Mouse (Mus musculus): Measurements from ENCODE around the gene Rps18. TPM values are rescaled to one million over a fixed set of nuclear protein-coding genes. Genes with fewer than 3 reads are reported as not detected.

Gene Rps18
- polyA plus RNA-seq, 1 experiment from 2014 or later, result 891 TPM

DNA sequence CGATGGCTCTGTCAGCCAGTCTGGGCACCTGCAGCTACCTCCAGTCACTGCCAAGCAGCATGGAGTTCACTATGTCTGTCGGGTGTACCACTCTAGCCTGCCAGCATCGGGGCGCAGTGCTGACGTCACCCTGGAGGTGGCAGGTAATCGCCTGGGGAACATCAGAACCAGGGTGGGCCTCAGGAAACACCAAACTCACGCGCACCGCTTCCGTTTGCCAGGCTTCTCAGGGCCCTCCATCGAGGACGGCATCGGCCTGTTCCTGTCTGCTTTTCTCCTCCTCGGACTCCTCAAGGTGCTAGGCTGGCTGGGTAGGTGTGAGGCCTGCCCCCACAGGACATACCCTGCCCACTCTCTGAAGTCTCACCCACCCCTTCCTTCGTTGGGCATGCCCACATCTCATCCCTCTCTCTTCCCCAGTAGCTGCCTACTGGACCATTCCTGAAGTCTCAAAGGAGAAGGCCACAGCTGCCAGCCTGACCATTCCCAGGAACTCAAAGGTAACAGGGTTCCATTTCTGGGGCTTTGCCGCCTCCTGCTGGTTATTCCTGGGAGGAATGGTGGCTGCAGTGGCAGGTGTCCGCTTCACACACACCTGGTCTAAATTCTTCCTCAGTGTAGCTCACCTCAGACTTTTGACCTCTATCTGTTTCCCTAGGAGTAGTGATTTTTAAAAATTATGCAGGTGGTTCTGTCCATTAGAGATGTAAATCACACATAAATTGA lies 29.4 kb downstream of the Rps18 start:
- no peaks in the 10 kb centered on the region for H3K27me3 ChIP-seq
- no peak overlapping the region for H3K4me3 ChIP-seq
- 71% methylated on average over 17 of the region's 17 CpGs for WGBS
- ATAC-seq (ENCODE audit: low FRiP score, low read depth), result no peak
- H3K9me3 ChIP-seq, result no peaks in the 10 kb centered on the region
- 0 out of 2 replicates have a peak overlapping the region, but pooled peaks have one; percentile 0 for H3K9ac ChIP-seq (replicated peaks)
- 0 out of 2 replicates have a peak, but pooled peaks cover 7% of the 10 kb centered on the region for H3K36me3 ChIP-seq
- H3K27ac ChIP-seq (replicated peaks), result no peak overlapping the region
- no peak overlapping the region for H3K4me2 ChIP-seq (replicated peaks)
- H3K4me1 ChIP-seq, result peaks cover 22% of the 10 kb centered on the region

DNA sequence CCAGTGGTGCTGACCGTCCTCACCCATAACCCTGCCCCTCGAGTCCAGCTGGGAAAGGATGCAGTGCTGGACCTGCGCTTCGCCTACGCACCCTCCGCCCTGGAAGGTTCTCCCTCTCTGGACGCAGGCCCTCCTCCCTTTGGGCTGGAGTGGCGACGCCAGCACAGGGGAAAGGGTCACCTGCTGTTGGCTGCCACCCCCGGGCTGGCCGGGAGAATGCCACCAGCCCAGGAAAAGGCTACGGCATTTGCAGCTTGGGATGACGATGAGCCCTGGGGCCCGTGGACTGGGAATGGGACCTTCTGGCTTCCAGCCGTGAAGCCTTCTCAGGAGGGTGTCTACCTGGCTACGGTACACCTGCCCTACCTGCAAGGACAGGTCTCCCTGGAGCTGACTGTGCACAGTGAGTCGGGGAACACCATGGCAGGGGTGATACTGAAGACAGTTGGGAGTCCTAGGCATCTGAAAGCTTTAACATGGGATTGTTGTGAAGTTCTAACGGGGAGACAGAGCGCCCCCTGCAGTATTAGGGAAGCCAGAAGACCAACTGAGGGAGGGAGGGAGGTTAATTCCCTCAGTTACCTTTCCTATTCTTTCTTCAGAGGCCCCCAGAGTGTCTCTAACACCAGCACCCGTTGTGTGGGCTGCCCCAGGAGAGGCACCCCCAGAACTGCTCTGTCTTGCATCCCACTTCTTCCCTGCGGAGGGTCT lies 30.2 kb downstream of the Rps18 start:
- Histone ChIP-seq H3K27ac (replicated peaks) (no peak overlapping the region), H3K4me2 (replicated peaks) (no peak overlapping the region), H3K9me3 (no peaks in the 10 kb centered on the region), H3K27me3 (no peaks in the 10 kb centered on the region), H3K9ac (replicated peaks) (no peak overlapping the region), H3K36me3 (0 out of 2 replicates have a peak, but pooled peaks cover 7% of the 10 kb centered on the region), H3K4me1 (peaks cover 20% of the 10 kb centered on the region), H3K4me3 (no peak overlapping the region)
- ATAC-seq (ENCODE audit: low FRiP score, low read depth), result no peak
- 86% methylated on average over 21 of the region's 21 CpGs for whole genome bisulfite sequencing

GRCm38 (mm10) chr17:33924577-33925283 lies 31.1 kb downstream of the Rps18 start:
- Histone ChIP-seq H3K9me3 (no peaks in the 10 kb centered on the region), H3K4me2 (replicated peaks) (no peak overlapping the region), H3K27me3 (no peaks in the 10 kb centered on the region), H3K27ac (replicated peaks) (no peak overlapping the region), H3K4me3 (no peak overlapping the region), H3K9ac (replicated peaks) (no peak overlapping the region), H3K4me1 (peaks cover 26% of the 10 kb centered on the region), H3K36me3 (0 out of 2 replicates have a peak, but pooled peaks cover 7% of the 10 kb centered on the region)
- WGBS, result 83% methylated on average over 10 of the region's 10 CpGs
- ATAC-seq (ENCODE audit: low FRiP score, low read depth), result no peak

DNA sequence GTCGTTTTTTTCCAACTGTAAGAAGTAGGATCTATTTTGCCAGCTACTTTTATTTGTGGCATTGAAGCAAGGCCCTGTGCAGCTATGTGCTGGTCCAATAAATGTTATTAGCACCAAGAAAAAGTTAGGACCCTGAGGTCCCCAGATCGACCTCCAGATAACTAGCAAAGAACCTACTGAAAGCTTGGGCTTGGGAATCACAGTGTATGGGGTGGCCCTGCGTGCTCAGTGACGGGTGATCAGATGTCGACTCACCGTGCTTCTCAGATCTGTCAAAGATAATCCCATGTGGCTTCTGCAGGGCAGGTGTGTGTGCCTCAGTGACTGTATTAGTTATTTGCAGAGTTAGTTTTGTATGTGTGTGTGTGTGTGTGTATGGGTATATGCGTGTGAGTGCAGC lies 34.4 kb downstream of the Rps18 start:
- no peak for ATAC-seq (ENCODE audit: low FRiP score, low read depth)
- Histone ChIP-seq H3K9ac (replicated peaks) (no peak overlapping the region), H3K4me1 (peaks cover 40% of the 10 kb centered on the region), H3K4me2 (replicated peaks) (no peak overlapping the region), H3K27me3 (peaks cover 14% of the 10 kb centered on the region), H3K9me3 (no peaks in the 10 kb centered on the region), H3K4me3 (no peak overlapping the region), H3K36me3 (peaks cover 16% of the 10 kb centered on the region; the same call in 1 of the 2 replicates), H3K27ac (replicated peaks) (no peak overlapping the region)
- WGBS, result 90% methylated on average over 7 of the region's 7 CpGs

- peak overlapping the region; percentile 58 for H3K27ac ChIP-seq (replicated peaks)
- peak; percentile 57 for ATAC-seq (ENCODE audit: low FRiP score, low read depth)
- WGBS, result under 1% methylated on average over 36 of the region's 36 CpGs
Observed at GRCm38 (mm10) chr17:33920282-33921097, 35.3 kb downstream of the Rps18 start.

GRCm38 (mm10) chr17:33919351-33920281 lies 36.2 kb downstream of the Rps18 start:
- H3K9me3 ChIP-seq, result no peaks in the 10 kb centered on the region
- no peak for ATAC-seq (ENCODE audit: low FRiP score, low read depth)
- H3K4me3 ChIP-seq, result peak overlapping the region; percentile 47
- peak overlapping the region; percentile 81 for H3K4me2 ChIP-seq (replicated peaks)
- H3K36me3 ChIP-seq, result peaks cover 19% of the 10 kb centered on the region; the same call in 1 of the 2 replicates
- peak overlapping the region; percentile 58 for H3K27ac ChIP-seq (replicated peaks)
- H3K9ac ChIP-seq (replicated peaks), result peak overlapping the region; percentile 54
- H3K27me3 ChIP-seq, result peaks cover 14% of the 10 kb centered on the region
- peaks cover 49% of the 10 kb centered on the region for H3K4me1 ChIP-seq
- WGBS, result under 1% methylated on average over 52 of the region's 52 CpGs

More at GRCm38 (mm10) chr17:33920282-33921097, 35.3 kb downstream of the Rps18 start:
- Histone ChIP-seq H3K4me3 (peak overlapping the region; percentile 47), H3K4me1 (peaks cover 40% of the 10 kb centered on the region), H3K9me3 (no peaks in the 10 kb centered on the region), H3K36me3 (peaks cover 16% of the 10 kb centered on the region; the same call in 1 of the 2 replicates), H3K4me2 (replicated peaks) (peak overlapping the region; percentile 81), H3K27me3 (peaks cover 14% of the 10 kb centered on the region), H3K9ac (replicated peaks) (peak overlapping the region; percentile 54)

DNA sequence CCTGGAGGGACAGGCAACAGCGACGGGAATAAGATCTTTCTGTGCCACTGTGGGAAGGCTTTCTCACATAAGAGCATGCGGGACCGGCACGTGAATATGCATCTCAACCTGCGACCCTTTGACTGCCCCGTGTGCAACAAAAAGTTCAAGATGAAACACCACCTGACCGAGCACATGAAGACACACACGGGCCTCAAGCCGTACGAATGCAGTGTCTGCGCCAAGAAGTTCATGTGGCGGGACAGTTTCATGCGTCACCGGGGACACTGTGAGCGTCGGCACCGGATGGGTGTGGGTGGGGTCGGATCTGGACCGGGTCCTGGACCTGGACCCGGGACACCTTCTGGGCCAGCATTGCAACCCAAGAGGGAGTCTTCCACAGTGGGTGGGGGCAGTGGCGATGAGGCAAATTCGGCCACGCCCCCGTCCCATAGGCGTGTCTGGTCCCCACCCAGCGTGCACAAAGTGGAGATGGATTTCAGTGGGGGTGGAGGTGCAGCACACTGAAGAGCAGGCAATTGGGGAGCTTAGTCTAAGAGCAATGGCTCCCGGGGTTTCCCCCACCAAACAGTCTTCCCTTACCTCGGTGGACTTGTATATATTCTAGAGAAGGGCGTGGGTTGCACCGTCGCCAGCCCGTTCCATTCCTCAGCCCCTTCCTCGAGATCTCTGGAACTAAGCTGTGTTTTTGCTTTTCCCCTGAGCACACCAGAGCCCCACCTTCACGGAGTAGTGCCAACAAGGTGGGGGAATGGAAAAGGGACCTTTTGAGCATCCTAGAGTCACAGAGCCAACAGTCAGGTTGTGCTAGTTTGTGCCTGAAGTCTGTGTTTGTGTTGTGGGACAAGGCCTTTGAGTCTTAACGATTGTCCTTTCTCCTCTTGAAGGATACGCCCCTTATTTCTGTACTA lies 37.3 kb downstream of the Rps18 start:
- peak overlapping the region; percentile 47; the same call in 1 of the 2 replicates for H3K4me3 ChIP-seq
- no peak for ATAC-seq (ENCODE audit: low FRiP score, low read depth)
- H3K4me2 ChIP-seq (replicated peaks), result peak overlapping the region; percentile 81
- H3K27me3 ChIP-seq, result peaks cover 14% of the 10 kb centered on the region
- H3K9me3 ChIP-seq, result no peaks in the 10 kb centered on the region
- peaks cover 29% of the 10 kb centered on the region for H3K36me3 ChIP-seq
- WGBS, result 64% methylated on average over 37 of the region's 37 CpGs
- H3K27ac ChIP-seq (replicated peaks), result no peak overlapping the region
- peaks cover 50% of the 10 kb centered on the region for H3K4me1 ChIP-seq
- H3K9ac ChIP-seq (replicated peaks), result 0 out of 2 replicates have a peak overlapping the region, but pooled peaks have one; percentile 54

DNA sequence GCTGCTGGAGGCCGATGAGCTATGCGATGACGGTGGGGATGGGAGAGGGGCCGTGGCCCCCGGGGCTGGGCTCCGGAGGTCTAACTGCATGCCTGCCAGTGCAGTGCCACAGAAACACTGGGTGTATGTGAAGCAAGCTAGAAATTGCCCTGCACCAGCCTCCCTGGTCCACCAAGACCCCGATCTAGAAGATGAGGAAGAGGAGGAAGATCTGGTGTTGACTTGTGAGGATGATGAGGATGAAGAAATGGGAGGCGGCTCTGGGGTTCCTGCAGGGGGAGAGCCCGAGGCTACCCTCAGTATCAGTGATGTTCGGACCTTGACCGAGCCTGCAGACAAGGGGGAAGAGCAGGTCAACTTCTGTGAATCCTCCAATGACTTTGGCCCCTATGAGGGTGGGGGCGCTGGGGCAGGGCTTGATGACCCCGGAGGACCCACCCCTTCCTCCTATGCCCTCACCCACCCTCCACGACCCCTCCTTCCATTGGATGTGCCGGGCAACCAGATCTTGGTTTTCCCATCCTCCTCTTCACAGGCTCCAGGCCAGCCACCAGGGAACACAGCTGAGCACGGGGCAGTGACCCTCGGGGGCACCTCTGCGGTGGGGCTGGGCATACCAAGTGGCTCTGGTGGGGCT lies 38.0 kb downstream of the Rps18 start:
- 83% methylated on average over 18 of the region's 18 CpGs for WGBS
- Histone ChIP-seq H3K4me1 (peaks cover 50% of the 10 kb centered on the region), H3K27ac (replicated peaks) (no peak overlapping the region), H3K4me3 (0 out of 2 replicates have a peak overlapping the region, but pooled peaks have one; percentile 68), H3K36me3 (peaks cover 36% of the 10 kb centered on the region), H3K9me3 (no peaks in the 10 kb centered on the region), H3K27me3 (peaks cover 14% of the 10 kb centered on the region), H3K4me2 (replicated peaks) (no peak overlapping the region; the same call in 1 of the 2 replicates), H3K9ac (replicated peaks) (no peak overlapping the region)
- ATAC-seq (ENCODE audit: low FRiP score, low read depth), result no peak

DNA sequence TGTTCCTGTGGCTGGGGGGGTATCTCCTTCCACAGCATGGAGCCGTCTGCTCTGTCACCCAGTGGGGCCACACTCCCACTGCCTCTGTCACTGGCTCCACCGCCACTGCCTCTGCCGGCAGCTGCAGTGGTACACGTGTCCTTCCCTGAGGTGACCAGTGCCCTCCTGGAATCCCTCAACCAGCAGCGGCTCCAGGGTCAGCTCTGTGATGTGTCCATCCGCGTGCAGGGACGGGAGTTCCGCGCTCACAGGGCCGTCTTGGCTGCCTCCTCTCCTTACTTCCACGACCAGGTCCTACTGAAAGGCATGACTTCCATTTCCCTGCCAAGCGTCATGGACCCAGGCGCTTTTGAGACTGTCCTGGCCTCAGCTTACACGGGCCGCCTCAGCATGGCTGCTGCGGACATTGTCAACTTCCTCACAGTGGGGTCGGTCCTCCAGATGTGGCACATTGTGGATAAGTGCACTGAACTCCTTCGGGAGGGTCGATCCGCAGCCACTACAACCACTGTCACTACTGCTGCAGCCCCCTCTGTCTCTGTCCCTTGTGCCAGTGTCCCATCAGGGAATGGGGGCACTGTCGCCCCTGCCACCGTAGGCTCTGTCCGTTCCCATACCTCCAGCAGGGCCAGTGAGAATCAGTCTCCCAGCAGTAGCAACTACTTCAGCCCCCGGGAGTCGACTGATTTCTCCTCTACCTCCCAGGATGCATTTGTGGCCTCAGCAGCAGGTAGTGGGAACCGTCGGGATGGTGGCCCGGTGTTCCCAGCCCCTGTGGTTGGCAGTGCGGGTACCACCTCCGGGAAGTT lies 38.8 kb downstream of the Rps18 start:
- 76% methylated on average over 31 of the region's 31 CpGs for WGBS
- no peak for ATAC-seq (ENCODE audit: low FRiP score, low read depth)
- Histone ChIP-seq H3K4me3 (peak overlapping the region; percentile 68), H3K9me3 (no peaks in the 10 kb centered on the region), H3K4me2 (replicated peaks) (peak overlapping the region; percentile 53), H3K9ac (replicated peaks) (peak overlapping the region; percentile 66), H3K27me3 (peaks cover 14% of the 10 kb centered on the region), H3K27ac (replicated peaks) (no peak overlapping the region), H3K36me3 (peaks cover 43% of the 10 kb centered on the region), H3K4me1 (peaks cover 50% of the 10 kb centered on the region)
